Mouse (Mus musculus) heart, embryonic 16.5 days (tissue): ENCODE measurements around the gene Myadml2. TPM values are rescaled to one million over a fixed set of nuclear protein-coding genes. Genes with fewer than 3 reads are reported as not detected.

Source experiments
- ATAC-seq: fragments of 200-750 bp; cut with Nextera tagmentation; replicated peaks from 2 replicates; pipeline ENCODE4 v1.8.0; 2017; ENCODE audit warnings: moderate number of reproducible peaks; ENCODE audit not compliant: insufficient read depth, low FRiP score; ENCODE audit errors: extremely low read depth
- H3K27ac ChIP-seq: fragments of 300-500 bp; sonication (generic); 2 replicates; pipeline ENCODE4 v1.5.1; 2014; ENCODE audit warnings: mild to moderate bottlenecking, low read length, control low read depth, moderate library complexity
- H3K27me3 ChIP-seq: fragments of 300-500 bp; sonication (generic); 2 replicates; pipeline ENCODE4 v1.6.1; 2014; ENCODE audit warnings: low read length, mixed read lengths; ENCODE audit not compliant: control insufficient read depth, insufficient read depth
- H3K36me3 ChIP-seq: fragments of 300-500 bp; sonication (generic); 2 replicates; pipeline ENCODE4 v1.6.1; 2014; ENCODE audit not compliant: control insufficient read depth, insufficient read depth
- H3K4me1 ChIP-seq: fragments of 300-500 bp; sonication (generic); 2 replicates; pipeline ENCODE4 v1.6.1; 2014; ENCODE audit warnings: low read length, mixed read lengths; ENCODE audit not compliant: control insufficient read depth, insufficient read depth
- H3K4me2 ChIP-seq: fragments of 300-500 bp; sonication (generic); 2 replicates; pipeline ENCODE4 v1.6.1; 2014; ENCODE audit warnings: low read depth, mild to moderate bottlenecking, control low read depth, low read length
- H3K4me3 ChIP-seq: fragments of 300-500 bp; sonication (generic); 2 replicates; pipeline ENCODE4 v1.5.1; 2014; ENCODE audit warnings: mild to moderate bottlenecking, control low read depth, low read length
- H3K9ac ChIP-seq: fragments of 300-500 bp; sonication (generic); 2 replicates; pipeline ENCODE4 v1.6.1; 2014; ENCODE audit warnings: low read length, control low read depth
- H3K9me3 ChIP-seq: fragments of 300-500 bp; sonication (generic); replicated peaks from 2 replicates; pipeline ENCODE4 v1.6.1; 2016; ENCODE audit warnings: low read length; ENCODE audit not compliant: control insufficient read depth
- WGBS: fragments of 180-500 bp; shearing (Covaris S2); extraction: QIAGEN DNeasy Blood & Tissue Kit; methylation state at CpG from one replicate; pipeline ENCODE4 v1.1.7; 2014; 5-methylcytosine and 5-hydroxymethylcytosine counted together
- polyA plus RNA-seq: library from polyadenylated mRNA; unstranded; fragments of >200 nt; fragmentation: Nextera tagmentation; extraction: Ambion mirVana; gene quantifications from 2 replicates; pipeline ENCODE4 v1.2.1, GENCODE M21; 2015

Myadml2 gene
- polyA plus RNA-seq, 1 experiment from 2014 or later = 17.0 TPM

GRCm38 (mm10) chr11:120654741-120655140 lies 6.8 kb upstream of the Myadml2 start:
- peaks cover 9% of the 10 kb centered on the region for H3K4me1 ChIP-seq
- no peaks in the 10 kb centered on the region for H3K36me3 ChIP-seq
- H3K4me3 ChIP-seq = no peak overlapping the region
- WGBS = 73% methylated on average over 3 of the region's 3 CpGs
- no peak for ATAC-seq
- H3K9me3 ChIP-seq = no peaks in the 10 kb centered on the region
- H3K4me2 ChIP-seq = no peak overlapping the region
- H3K9ac ChIP-seq = no peak overlapping the region
- no peak overlapping the region for H3K27ac ChIP-seq
- H3K27me3 ChIP-seq = peaks cover 31% of the 10 kb centered on the region

DNA sequence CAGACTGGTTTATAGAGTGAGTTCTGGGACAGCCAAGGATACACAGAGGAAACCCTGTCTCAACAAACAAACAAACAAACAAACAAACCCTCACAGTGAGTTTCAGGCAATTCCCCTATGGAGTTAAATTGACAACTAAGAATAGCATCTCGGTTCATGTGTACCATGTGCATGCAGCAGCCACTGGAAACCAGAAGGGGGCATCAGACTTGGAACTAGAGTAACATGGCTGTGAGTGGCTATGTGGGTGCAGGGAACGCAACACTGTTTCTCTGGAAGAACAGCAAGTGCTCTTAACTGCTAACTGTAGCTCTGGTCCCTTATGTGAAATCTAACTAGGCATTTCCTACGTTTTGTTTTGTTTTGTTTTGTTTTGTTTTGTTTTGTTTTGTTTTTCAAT lies 3.9 kb upstream of the Myadml2 start:
- WGBS = 77% methylated on average over 3 of the region's 3 CpGs
- H3K9ac ChIP-seq = no peak overlapping the region
- ATAC-seq = no peak
- peaks cover 4% of the 10 kb centered on the region; the same call in 1 of the 2 replicates for H3K27me3 ChIP-seq
- H3K27ac ChIP-seq = no peak overlapping the region
- no peaks in the 10 kb centered on the region for H3K36me3 ChIP-seq
- no peaks in the 10 kb centered on the region for H3K9me3 ChIP-seq
- H3K4me1 ChIP-seq = peaks cover 6% of the 10 kb centered on the region; the same call in 1 of the 2 replicates
- no peak overlapping the region for H3K4me2 ChIP-seq
- no peak overlapping the region for H3K4me3 ChIP-seq

DNA sequence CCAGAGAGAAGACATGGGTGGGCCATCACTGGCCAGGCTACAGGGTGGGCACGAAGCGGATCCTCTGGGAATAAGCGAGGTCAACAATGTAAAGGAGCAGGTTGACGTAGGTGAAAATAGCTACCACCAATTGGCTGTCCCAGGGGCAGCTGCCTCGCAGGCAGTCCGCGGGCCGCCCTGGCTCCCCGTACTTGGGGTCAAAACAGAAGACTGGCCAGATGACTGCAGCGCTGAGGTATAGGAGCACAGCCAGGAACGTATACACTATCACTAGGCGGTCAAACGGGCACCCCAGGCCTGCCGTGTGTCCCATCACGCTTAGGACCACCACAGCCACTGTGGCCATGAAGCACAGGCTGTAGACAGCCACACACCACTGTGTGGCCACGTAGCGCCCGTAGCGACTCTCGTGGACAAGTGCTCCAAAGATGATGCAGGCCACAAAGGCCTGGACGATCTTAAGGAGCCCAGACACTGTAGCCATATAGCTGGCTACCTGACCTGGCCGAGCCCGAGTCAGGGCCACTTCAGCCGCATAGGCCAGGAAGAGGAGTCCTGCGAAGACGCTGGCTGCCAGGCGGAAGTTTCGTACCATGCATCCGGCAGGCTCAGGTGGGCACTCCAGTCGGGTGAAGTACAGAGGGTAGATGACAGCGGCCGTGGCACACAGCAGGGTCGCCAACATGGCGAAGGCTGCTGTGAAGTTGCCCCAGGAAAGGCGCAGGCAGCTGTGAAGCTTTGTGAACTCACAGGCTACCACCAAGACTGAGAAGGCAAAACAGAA lies 719 bp downstream of the Myadml2 start:
- Histone ChIP-seq H3K4me2 (peak overlapping the region; percentile 71), H3K27ac (peak overlapping the region; percentile 93), H3K27me3 (no peaks in the 10 kb centered on the region), H3K9ac (peak overlapping the region; percentile 79), H3K36me3 (no peaks in the 10 kb centered on the region), H3K9me3 (no peaks in the 10 kb centered on the region), H3K4me3 (peak overlapping the region; percentile 59), H3K4me1 (peaks cover 16% of the 10 kb centered on the region)
- no peak for ATAC-seq
- WGBS = 61% methylated on average over 35 of the region's 35 CpGs

DNA sequence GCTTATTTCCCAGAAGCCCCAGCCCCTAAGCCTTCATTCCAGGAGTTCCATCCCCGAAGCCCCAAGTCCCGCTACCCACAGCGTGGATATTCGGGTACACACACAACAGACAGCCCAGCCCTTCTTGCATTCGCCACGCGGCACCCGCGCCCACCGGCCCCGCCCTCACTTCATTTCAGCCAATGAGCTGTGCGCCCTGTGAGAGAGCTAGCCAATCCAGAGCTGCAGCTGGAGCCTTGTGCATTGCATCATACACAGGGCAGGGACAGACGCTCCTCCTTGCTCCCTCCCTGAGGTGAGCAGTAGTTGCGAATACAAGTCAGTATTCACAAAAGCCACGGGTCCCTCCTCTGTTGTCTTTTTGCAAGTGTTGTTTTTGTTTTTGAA lies 4.4 kb downstream of the Myadml2 start, which contains the start of gene Pycr1:
Gene Pycr1 (minus strand): TSS at position 169 of the 387 bp plus-strand sequence.
- no peaks in the 10 kb centered on the region for H3K9me3 ChIP-seq
- peaks cover 2% of the 10 kb centered on the region; the same call in 1 of the 2 replicates for H3K27me3 ChIP-seq
- H3K4me3 ChIP-seq = peak within 1 kb of the TSS; percentile 66
- peaks cover 16% of the 10 kb centered on the region for H3K4me1 ChIP-seq
- H3K36me3 ChIP-seq = no peaks in the 10 kb centered on the region
- peak within 1 kb of the TSS; percentile 80 for H3K9ac ChIP-seq
- H3K4me2 ChIP-seq = peak within 1 kb of the TSS; percentile 98
- H3K27ac ChIP-seq = peak within 1 kb of the TSS; percentile 44
- WGBS = under 1% methylated on average over 15 of the region's 15 CpGs
- peak; percentile 97 for ATAC-seq

GRCm38 (mm10) chr11:120642939-120643600 lies 4.9 kb downstream of the Myadml2 start:
- Histone ChIP-seq H3K9ac (peak overlapping the region; percentile 80), H3K27me3 (peaks cover 2% of the 10 kb centered on the region; the same call in 1 of the 2 replicates), H3K9me3 (no peaks in the 10 kb centered on the region), H3K4me3 (peak overlapping the region; percentile 66), H3K4me1 (peaks cover 14% of the 10 kb centered on the region), H3K4me2 (peak overlapping the region; percentile 98), H3K27ac (peak overlapping the region; percentile 44), H3K36me3 (no peaks in the 10 kb centered on the region)
- ATAC-seq = peak; percentile 25; the same call in 1 of the 2 replicates
- WGBS = 2% methylated on average over 18 of the region's 18 CpGs

GRCm38 (mm10) chr11:120641869-120642268 lies 6.1 kb downstream of the Myadml2 start:
- 79% methylated on average over 8 of the region's 8 CpGs for WGBS
- H3K9ac ChIP-seq = no peak overlapping the region
- peaks cover 10% of the 10 kb centered on the region for H3K4me1 ChIP-seq
- peaks cover 2% of the 10 kb centered on the region; the same call in 1 of the 2 replicates for H3K27me3 ChIP-seq
- H3K4me3 ChIP-seq = no peak overlapping the region
- no peak for ATAC-seq
- no peak overlapping the region for H3K4me2 ChIP-seq
- no peak overlapping the region for H3K27ac ChIP-seq
- no peaks in the 10 kb centered on the region for H3K9me3 ChIP-seq
- H3K36me3 ChIP-seq = no peaks in the 10 kb centered on the region

- H3K9ac ChIP-seq = no peak overlapping the region
Observed at GRCm38 (mm10) chr11:120641255-120641654, 6.7 kb downstream of the Myadml2 start.

GRCm38 (mm10) chr11:120634810-120635209 lies 13.1 kb downstream of the Myadml2 start:
- Histone ChIP-seq H3K9me3 (no peaks in the 10 kb centered on the region), H3K9ac (no peak overlapping the region), H3K4me3 (no peak overlapping the region), H3K4me2 (no peak overlapping the region), H3K27ac (no peak overlapping the region), H3K36me3 (no peaks in the 10 kb centered on the region), H3K27me3 (no peaks in the 10 kb centered on the region), H3K4me1 (peaks cover 25% of the 10 kb centered on the region)
- WGBS = 79% methylated on average over 5 of the region's 5 CpGs
- no peak for ATAC-seq

More at GRCm38 (mm10) chr11:120641255-120641654, 6.7 kb downstream of the Myadml2 start:
- ATAC-seq = no peak
- H3K4me3 ChIP-seq = no peak overlapping the region
- no peaks in the 10 kb centered on the region for H3K9me3 ChIP-seq
- WGBS = 53% methylated on average over 9 of the region's 9 CpGs
- H3K36me3 ChIP-seq = no peaks in the 10 kb centered on the region
- H3K27ac ChIP-seq = no peak overlapping the region
- H3K27me3 ChIP-seq = peaks cover 2% of the 10 kb centered on the region; the same call in 1 of the 2 replicates
- no peak overlapping the region for H3K4me2 ChIP-seq
- H3K4me1 ChIP-seq = peaks cover 10% of the 10 kb centered on the region
